Mouse (Mus musculus): ENCODE results near the gene Rfng.
"Not testable (repeated sequence)": the region's sequence is repeated elsewhere in the genome, so short reads cannot be mapped to it uniquely, and the experiment has no call there.

The Rfng gene

GRCm38 (mm10) chr11:120812068-120812467 is 28.1 kb upstream of the Rfng start:
- DNase-seq (ENCODE audit: low spot score): no peak

- no peak for DNase-seq (ENCODE audit: low spot score)
Measured at GRCm38 (mm10) chr11:120808010-120808409, 24.0 kb upstream of the Rfng start.

- DNase-seq (ENCODE audit: low spot score): no peak
Measured at GRCm38 (mm10) chr11:120805375-120806298, 21.6 kb upstream of the Rfng start.

GRCm38 (mm10) chr11:120804769-120805168 is 20.8 kb upstream of the Rfng start:
- DNase-seq (ENCODE audit: low spot score): no peak

- DNase-seq (ENCODE audit: low spot score): no peak
Measured at GRCm38 (mm10) chr11:120804274-120804673, 20.3 kb upstream of the Rfng start.

- DNase-seq (ENCODE audit: low spot score): peak; percentile 96
Measured at GRCm38 (mm10) chr11:120800061-120800904, 16.3 kb upstream of the Rfng start.

GRCm38 (mm10) chr11:120799316-120799890 is 15.4 kb upstream of the Rfng start:
- DNase-seq (ENCODE audit: low spot score): no peak

GRCm38 (mm10) chr11:120798244-120798643 is 14.2 kb upstream of the Rfng start:
- no peak for DNase-seq (ENCODE audit: low spot score)

GRCm38 (mm10) chr11:120796614-120796946 is 12.6 kb upstream of the Rfng start:
- DNase-seq (ENCODE audit: low spot score): no peak

- peak; percentile 100 for DNase-seq (ENCODE audit: low spot score)
Measured at GRCm38 (mm10) chr11:120795756-120796613, 12.0 kb upstream of the Rfng start, which contains the start of gene Dus1l. TSS of gene Dus1l (minus strand) at chr11:120796403.

GRCm38 (mm10) chr11:120792652-120793051 is 8.6 kb upstream of the Rfng start:
- DNase-seq (ENCODE audit: low spot score): no peak

- no peak for DNase-seq (ENCODE audit: low spot score)
Measured at GRCm38 (mm10) chr11:120789810-120790209, 5.8 kb upstream of the Rfng start.

- DNase-seq (ENCODE audit: low spot score): no peak
Measured at GRCm38 (mm10) chr11:120789355-120789754, 5.3 kb upstream of the Rfng start.

- DNase-seq (ENCODE audit: low spot score): not testable (repeated sequence)
Measured at GRCm38 (mm10) chr11:120788460-120788859, 4.5 kb upstream of the Rfng start.

GRCm38 (mm10) chr11:120785145-120785544 is 1.1 kb upstream of the Rfng start:
- no peak for DNase-seq (ENCODE audit: low spot score)

GRCm38 (mm10) chr11:120783426-120784063 is 462 bp downstream of the Rfng start:
- DNase-seq (ENCODE audit: low spot score): no peak

- not testable (repeated sequence) for DNase-seq (ENCODE audit: low spot score)
Measured at GRCm38 (mm10) chr11:120781361-120781760, 2.6 kb downstream of the Rfng start.

- no peak for DNase-seq (ENCODE audit: low spot score)
Measured at GRCm38 (mm10) chr11:120779876-120780275, 4.1 kb downstream of the Rfng start.

- no peak for DNase-seq (ENCODE audit: low spot score)
Measured at GRCm38 (mm10) chr11:120777123-120777522, 6.9 kb downstream of the Rfng start.

- DNase-seq (ENCODE audit: low spot score): peak; percentile 93
Measured at GRCm38 (mm10) chr11:120775774-120776469, 8.1 kb downstream of the Rfng start.

All from MN1 (cell line).